Mouse (Mus musculus) urinary bladder, postnatal 14 days (tissue): ENCODE measurements at regions not wholly inside any gene's neighbourhood (a gene's known extent, or its start where the extent isn't known, plus 50 kb on each side); places are given as distances from the start of the nearest gene placed in this dataset.

Experiments
- DNase-seq: peaks from one replicate; pipeline ENCODE4 v3.0.0; 2021; ENCODE audit warnings: low spot score

DNA sequence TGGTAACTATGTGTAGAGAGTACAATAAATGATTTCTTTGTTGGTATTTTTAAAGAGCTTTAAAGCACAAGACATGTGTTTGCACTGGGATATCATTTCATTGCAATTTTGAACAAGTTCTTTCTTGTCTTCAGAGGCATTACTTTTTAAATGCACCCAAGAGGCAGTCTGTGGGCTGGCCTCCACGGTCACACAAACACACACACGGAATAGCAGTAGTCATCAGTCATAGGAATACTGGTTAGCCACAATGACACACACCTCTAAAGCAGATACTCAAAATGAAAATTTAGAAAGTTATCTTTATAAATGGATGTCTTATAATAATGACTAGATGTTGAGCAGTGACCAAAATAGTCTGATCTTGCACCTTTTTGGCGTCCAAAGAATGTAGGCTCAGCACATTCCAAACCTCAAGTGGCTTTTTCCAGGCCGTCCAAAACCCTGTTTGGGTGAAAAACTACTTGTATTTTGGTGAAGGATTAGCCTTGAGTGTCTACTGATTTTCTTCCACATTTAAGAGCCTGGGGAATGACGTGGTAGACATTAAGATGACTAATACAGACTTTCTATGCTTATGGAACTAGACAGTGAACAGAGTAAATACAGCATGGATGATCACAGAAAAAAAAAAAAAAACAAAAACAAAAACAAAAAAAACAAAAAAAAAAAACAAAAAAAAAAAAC lies 658.5 kb downstream of the Inhba start:
- no peak for DNase-seq

DNA sequence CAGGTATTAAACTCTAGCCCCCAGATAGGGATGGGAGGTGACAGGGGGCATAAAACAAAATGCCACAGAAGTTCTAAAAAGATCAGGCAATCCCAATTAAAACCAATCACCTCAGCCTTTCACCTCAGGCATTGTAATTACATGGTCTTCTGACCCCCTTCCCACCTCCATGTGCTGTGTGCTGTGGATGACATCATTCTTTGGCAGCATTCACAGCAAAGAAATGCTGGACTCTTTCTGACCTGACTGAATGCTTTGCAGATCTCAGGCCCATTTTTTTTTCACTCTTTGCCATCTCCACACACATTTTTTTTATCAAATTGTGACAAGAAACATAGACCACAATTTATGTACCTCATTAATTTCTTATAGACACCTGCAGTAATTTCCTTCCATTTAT lies 659.1 kb downstream of the Inhba start:
- DNase-seq, result no peak

DNA sequence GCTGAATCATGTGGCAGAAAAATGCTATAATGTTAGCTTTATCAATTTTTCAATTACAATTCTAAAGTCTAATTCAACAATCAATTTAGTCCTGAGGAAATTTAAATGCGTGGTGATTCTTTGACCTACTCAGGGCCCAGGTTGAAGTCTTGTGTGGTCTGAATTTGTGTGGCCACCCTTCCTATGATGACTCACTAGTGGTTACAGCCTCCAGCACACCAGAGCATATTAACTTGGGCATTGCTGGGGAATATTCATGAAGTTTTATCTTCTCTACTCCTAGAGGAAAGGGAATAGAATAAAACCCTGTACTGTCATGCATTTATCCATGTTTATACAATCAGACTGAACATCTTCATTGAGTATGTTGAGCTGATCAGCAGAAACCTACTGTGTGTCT lies 665.2 kb downstream of the Inhba start:
- DNase-seq, result no peak

DNA sequence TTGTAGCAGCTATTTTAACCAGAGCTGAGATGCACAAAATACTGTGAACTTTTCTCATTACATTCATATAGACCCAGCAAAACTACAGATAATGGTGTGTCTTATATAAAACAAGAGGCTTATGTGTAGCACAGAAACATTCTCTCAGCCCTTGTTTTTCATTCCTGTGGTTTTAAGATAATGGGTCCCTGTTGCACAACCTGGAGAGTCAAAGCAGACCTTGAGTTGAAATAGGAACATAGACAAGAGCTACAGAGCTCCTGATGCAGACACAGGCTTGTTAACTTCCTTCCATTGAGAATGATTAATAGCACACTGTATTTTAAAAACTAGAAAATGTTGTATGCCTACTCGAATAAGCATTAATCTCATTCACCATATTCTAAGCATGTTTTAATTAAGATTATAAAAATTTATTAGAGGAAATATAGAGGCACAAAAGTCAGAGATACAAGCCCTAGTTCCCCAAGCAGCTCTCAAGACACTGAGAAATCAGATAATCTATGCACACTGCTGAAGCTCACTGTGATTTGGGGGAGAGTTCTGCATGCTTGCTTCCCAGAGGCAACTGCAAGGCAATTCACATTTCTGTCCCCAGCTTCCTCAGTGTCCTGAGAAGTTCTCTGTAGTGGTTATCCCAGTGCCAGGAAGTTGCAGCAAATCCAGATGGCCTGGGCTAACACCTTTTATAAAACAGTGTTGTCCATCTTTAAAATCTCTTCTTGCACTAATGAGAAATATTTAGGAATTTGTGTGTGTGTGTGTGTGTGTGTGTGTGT lies 666.8 kb downstream of the Inhba start:
- DNase-seq, result no peak

DNA sequence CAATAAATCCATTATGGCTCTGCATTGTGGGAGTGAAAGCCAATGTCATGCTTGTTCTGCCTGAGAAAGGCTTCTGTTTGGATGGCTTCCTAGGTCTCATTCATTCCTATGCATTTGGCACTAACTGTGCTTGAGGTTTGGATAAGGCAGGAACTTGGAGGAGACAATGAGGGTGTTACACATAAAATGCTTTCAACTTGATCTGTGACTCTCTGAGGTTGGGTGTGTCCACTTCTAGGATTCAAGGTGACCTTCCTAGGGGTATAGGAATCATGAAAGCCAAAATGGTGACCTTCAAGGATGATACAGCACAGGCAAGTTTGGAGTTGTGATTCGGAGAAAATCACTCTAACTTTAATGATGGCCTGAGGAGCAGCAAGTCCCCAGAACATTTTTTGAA lies 682.5 kb downstream of the Inhba start:
- DNase-seq, result no peak

DNA sequence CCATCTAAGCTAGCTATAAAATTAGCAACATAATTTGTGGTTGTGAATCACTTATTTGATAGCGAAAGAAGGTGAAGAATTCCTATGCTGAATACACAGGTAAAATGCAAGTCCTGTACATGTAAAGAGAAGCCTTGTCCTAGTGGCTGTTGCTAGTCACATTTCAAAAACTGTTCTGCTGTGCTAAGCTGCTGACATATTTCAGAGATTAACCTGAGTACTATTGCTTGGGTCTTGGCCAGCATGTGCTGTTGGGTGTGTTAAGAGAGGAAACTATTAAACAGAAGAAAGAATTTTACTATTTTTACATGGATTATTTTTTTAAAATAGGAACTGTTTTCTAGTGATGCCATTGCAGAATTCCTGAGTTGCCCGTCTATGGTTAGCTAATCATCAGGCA lies 689.3 kb downstream of the Inhba start:
- no peak for DNase-seq

DNA sequence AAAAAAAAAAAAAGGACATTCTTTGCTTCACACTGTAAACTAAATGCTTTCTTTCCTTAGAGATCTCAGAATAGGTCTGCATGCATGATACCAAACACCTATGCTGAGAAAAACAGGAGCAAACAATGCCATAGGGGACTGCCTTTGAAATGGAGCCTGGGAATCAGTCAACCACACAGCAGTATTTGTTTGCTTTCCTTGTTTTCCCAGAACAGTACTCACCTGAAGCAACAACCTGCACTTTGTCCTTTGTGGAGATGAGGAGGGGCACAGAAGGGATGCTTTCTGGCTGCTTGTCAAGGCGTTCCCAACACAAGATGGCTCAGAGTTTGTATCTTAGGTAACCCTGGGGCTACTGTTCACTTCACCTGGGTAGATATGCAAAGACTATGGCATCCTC lies 690.5 kb downstream of the Inhba start:
- no peak for DNase-seq

DNA sequence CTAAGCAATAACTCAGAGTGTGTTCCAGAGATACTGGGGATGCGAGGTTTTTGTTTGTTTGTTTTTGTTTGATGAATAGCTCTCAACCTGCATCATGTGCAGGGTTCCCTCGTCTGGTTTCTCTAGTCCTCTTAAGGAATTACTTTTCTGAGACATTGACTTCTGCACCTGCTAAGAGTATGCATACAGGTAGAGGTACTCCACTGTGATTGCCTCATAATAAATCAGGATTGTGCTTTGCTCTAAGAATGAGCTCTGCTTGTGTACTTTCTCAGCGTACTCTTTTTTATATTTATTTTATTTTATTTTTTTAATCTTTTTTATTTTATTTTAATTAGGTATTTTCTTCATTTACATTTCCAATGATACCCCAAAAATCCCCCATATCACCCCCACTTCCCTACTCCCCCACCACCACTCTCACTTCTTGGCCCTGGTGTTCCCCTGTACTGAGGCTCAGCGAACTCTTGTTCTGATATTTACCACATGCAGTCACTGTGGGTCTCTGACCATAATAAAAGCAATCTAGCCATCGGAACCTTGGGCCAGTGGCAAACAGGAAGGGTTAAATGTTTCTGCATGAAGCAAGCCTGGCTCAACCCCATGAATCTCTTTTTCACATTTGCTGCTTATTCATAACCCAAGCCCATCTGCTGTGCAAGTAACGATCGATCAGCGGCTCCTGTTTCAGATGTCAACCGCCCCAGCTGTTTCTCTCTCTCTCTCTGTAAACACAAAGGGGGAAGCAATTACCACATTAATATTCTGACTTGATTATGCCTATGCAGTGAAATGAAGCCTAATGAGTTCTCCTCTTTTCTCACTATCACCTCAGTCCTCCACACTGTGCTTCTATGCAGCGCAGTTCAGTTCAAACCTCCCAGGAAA lies 693.8 kb downstream of the Inhba start:
- no peak for DNase-seq

DNA sequence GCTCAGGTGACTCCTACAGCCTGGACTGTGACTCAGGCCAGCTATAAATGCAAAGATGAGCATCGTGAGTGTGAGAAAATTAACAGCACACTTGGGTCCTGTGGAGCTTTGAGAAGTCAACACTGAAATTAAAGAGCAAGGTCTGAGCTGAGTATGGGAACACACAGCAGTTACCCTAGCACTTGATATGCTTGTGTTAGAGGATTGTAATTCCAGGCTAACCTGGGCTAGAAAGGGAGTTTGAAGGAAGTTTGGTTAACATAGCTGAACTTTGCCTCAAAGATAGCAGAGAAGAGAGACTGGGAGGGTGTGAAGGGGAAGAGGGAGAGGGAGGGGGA lies 694.4 kb downstream of the Inhba start:
- no peak for DNase-seq

DNA sequence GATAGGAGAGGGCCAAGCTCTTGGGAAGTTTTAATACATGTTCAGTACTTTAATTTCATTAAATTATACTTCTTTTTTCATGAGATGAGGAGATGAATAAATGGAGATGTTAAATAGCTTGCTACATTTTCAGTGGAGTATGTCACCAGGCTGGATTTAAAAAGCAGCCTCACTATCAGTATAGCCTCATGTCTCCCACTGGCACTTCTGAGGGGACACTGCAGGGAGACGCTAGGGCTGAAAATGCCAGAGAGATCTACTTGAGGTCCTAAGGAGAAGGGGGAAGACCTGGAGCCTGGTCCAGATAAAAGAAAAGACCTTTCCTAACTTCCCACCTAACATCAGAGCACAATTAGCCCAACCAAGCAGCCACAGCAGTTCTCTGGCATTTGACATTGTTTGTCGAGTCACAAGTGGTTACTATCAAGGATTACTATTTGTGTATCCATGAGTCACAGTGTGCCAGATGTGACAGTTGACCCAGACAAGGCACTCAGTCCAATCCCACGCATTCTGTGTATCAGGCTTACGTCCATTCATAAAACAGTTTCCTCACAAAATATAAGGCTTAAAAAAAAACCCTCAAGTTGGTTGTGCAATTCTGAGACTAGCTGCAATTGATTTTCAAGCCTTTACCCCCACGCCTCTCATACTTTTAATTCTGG lies 703.8 kb downstream of the Inhba start:
- DNase-seq, result peak; percentile 20

DNA sequence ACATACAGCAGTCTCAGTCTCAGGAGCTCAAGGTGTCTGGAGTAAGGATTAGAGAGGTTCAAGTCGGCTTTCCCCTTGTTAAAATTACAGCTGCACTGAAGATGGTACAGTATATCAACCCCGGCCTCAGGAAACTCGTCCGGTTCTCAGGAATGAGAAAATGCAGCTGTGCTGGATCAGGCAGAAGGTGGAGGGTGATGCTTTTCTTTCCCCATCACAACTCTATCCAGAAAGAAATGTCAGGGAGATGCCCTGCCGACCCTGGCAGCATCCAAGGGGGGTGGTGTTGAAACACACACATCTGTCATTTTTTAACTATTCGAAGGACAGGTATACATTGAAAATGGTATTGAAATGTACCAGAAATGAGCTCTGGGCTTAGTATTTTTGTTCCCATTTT lies 704.7 kb downstream of the Inhba start:
- no peak for DNase-seq

DNA sequence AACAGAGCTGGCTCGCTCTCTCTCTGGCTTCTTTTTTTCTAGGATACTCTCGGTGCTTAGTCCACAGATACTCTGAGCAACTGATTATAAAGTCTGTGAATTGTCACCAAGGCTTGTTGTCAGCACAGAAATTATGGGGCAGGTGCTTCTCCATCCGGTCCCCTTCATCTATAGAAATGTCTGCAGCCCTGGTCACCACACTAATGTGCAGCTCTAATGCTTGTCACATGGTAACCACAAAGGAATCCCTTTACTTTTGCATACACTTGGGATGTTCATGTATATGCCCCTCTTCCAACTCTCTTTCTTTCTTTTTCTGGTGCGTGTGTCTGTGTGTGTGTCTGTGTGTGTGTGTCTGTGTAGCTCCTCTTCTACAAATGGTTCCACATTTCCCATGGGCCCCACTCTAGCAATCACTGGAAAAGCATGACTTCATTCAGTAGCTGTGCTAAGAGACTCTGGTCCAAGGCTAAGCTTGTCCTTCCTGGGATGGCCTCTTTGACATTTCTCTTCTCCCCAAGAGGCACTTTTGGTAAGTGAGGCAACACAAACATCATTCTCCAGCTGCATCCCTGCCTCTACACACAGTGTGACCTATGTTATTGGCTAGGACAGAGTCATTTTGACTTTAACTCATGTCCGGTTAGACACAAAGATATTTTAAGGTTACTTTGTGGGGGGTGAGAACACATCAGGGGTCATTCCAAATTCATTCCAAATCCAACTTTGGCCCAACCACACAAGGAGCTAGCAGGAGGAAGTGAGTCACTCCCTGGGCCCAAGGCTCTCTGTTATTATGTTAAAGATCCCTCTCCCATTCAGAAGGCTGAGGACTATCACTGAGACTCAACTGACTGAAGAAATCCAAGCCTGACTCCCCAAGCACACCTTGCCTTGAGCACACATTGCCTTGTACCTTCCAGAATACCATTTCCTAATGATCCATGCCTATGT lies 705.4 kb downstream of the Inhba start:
- DNase-seq, result no peak

DNA sequence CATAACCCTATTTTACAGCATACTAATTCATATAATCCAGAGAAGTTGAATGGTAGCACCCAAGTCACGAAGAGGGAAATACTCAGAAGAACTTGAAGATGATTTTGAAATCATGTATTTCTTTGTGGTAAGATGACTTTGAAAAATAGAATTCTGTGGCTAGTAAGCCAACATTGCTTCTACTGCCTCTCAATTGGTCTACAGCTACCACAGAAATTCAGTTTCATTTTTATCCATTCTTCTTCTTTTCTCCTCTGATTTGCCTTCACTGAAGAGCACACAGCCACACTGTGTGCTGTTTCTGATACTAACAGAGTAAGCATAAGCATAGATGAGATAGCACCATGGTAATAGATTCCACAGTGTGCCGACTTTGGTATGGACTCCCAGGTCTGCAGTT lies 708.4 kb downstream of the Inhba start:
- no peak for DNase-seq

DNA sequence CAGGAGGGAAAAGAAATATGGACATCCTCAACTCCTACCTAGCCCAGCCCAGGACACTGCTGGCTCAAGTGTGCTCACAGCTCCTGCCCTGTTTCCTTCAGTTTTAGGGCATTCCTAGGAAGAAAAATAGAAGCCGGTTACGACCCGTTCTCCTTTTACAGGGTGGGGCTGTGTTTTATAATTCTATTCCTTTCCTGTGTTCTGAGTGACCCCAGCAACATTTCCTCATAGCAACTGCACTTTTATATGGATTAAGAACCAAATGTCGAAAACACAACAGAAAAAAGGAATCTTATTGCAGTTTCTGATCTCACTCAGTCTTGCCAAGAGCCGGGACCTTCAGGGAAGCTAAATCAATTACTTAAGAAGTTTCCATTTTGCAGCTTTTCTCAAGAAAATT lies 713.7 kb downstream of the Inhba start:
- no peak for DNase-seq

DNA sequence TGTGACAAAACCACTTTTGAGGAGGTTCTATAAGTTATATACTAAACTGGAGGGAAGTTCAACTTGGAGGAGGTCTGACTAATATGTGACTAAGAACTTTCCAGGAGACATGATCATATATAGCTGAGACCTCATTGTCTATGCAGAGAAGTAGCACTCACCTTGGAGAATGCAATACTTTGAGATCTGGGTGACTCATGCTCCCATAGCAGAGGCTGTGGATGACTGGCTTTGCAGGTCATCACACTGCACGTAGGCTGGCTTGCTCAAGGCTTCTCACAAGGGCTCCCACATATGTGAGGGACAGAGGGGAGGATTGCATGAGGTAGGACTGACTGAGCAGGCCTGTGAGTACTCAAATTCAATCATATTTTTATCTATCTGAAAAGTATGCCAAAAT lies 726.7 kb downstream of the Inhba start:
- DNase-seq, result no peak

DNA sequence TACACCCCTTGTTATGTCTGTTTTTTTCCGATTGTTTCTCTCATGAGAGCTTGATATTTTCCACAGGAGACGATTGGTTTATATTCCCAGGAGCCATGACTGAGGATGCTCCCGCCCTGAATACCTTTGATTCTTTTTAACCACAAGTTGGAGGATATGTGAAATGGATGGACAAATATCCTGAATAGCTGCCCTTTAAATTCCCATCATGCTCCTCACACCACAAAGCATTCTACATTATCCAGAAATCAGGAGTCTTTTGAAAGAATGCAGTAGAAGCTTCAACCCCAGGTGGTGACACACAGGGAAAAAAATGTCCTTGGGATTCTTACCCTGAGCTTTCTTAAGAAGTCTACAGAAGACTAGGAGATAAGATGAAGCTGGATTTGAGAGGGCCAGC lies 727.9 kb downstream of the Inhba start:
- no peak for DNase-seq

DNA sequence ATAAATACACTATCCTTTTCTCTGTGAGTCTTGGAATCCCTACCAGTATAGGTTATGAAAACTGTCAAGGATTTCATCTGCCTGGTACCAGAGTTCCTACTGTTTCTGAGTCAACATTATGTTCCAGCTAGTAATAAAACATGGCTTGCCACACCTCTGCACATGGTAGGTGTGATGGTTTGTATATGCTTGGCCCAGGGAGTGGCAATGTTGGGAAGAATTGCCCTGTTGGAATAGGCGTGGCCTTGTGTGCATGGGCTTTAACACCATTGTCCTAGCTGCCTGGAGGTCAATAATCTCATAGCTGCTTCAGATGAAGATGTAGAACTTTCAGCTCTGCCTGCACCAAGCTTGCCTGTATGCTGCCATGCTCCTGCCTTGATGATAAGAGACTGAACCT lies 732.6 kb downstream of the Inhba start:
- DNase-seq, result no peak

DNA sequence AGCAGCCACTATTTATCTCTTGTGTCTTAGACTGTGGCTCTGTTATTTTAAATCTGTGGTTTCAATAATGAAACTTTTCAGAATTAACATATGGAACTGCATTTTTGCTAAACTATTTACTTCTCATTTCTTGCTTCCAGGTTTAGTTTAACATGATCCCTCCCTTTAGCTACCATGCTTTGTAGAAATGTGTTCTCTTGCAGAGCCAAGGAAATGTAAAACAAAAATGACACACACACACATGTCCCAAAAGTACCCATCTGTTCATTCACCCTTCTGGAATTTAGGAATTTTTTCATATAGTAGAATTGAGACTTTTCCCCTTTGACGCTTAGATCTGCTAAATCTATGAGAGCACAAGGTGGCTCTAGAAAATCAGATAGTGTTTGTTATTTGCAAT lies 734.0 kb downstream of the Inhba start:
- no peak for DNase-seq

DNA sequence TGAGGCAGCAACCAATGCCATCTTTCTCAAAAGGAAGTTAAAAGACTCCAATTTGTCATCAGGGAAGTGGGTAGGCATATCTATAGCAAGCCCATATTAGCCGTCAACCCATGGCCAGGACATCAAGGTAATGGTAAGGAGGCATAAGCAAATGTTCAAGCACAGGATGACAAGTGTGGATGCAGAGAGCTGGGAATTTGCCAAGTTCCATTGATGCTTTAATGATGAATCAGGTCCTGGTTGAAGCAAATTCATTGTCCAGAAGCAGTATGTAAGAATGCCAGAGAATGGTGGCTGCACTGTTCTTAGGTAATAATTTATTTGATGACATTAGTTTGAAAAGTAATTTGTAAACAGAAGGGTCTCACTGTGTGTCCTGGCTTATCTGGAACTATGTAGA lies 734.8 kb downstream of the Inhba start:
- DNase-seq, result no peak

DNA sequence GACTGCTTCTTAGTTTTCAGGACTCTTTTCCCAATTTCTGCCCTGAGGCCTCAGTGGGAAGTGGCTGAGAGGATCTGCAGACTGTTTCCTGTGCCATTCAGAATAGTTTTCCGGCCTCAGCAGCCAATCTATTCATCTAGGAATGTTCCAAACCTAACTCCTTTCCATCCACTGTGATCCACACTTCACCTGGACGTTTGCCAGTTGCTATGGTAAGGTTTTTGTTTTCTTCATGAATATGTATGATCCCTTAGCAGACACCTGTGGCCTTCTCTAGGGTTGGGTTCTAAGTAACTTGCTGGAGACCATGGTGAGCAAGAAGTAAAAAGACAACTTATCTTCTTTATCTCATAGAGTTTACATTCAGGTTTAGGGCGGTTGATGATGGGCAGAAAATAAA lies 744.6 kb downstream of the Inhba start:
- no peak for DNase-seq

DNA sequence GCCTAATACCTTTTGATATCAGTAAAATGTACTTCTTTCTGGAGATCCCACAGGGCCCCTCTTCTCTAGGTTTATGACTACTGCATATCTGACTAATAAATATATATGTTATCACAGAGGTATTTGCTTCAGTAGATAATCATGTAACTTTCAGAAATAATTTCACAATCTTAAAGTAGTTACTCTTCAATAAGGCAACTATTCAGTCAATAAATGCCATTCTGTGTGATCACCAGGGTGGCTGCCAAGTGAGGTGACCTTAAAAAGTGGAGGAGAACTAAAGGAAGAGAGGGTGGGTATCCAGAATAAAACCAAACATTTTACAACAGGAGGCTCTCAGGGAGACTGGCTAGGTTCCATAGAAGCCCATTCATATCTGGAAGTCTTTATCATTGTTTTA lies 748.4 kb downstream of the Inhba start:
- no peak for DNase-seq
